Mouse (Mus musculus): ENCODE data around the gene Prlh.

Prlh gene

DNA sequence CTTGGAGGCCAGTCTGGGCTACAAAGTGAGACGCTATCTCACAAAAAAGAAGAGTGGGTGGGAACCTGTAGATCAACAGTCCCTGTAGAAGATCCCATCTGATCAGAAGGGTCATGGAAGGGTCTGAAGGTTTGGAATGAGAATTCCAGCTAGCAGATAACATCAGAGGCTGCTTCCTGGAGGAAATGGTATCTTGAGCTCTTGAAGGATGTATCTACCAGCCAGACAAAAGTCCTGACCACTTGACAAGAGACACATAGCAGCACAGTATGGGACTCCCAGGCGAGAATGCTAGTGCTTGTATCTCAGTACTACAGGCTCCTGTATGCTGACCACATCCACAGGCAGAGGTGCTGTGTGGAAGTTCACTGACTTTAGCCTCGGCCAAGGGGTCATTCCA, 48.2 kb downstream of the Prlh start:
- DNase-seq (ENCODE audit: low spot score) = no peak

DNA sequence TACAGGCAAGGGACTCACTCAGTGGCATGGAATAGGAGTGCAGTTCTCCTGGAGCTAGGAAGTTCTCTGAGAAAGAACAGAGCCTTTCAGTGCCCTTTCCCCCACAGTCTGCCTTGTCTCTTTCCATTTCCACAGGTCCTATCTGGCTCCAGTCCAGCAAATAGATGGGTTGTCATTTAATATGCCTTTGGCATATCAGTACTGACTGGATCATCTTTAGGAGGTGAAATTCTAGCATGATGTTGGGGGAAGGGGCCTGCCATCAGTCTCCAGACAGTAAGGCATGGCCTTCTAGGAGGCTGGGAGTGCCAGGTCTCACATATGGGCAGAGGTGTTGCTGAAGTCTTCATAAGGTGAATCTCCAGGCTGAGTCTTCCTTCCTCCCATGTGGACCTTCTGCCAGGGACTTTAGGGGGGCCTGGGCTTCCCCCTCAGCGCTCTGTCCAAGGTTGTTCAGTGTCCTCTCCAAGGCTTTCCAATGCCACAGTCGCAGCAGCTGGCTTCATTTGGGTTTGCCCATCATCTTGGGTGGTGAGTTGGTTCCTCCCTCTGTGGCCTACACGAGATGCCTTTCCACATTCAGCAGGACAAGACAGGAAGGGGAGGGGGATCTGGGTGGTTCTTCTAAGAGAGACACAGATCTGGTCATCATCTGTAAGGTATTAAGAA, 49.1 kb downstream of the Prlh start:
- no peak for DNase-seq (ENCODE audit: low spot score)

- no peak for DNase-seq (ENCODE audit: low spot score)
These were observed 49.7 kb downstream of the Prlh start for GRCm38 (mm10) chr1:91002641-91003040.

All from T-cell, adult 2 months (primary cell).